Mouse (Mus musculus): ENCODE measurements at regions not wholly inside any gene's neighbourhood (a gene's known extent, or its start where the extent isn't known, plus 50 kb on each side); places are given as distances from the start of the nearest gene placed in this dataset.

GRCm38 (mm10) chr6:36097391-36097790, 290.5 kb upstream of the Chrm2 start:
- TF ChIP-seq CTCF (IDR thresholded peaks at IDR 0.05; ENCODE audit: low read depth) (no peak), EP300 (IDR thresholded peaks at IDR 0.05; ENCODE audit: low read depth) (no peak)
